Mouse (Mus musculus): ENCODE data around the gene Vmn1r69.

Gene Vmn1r69

GRCm38 (mm10) chr7:10613559-10613958, at the start of gene Vmn1r69:
Vmn1r69 (minus strand) TSS chr7:10613659.
- no peak for DNase-seq (ENCODE audit: low read depth, low spot score)

- DNase-seq (ENCODE audit: low read depth, low spot score) = no peak
Observed at GRCm38 (mm10) chr7:10631232-10631631, 17.8 kb upstream of the Vmn1r69 start, which contains the start of gene Vmn1r70. Vmn1r70 (plus strand) TSS chr7:10631532.

DNA sequence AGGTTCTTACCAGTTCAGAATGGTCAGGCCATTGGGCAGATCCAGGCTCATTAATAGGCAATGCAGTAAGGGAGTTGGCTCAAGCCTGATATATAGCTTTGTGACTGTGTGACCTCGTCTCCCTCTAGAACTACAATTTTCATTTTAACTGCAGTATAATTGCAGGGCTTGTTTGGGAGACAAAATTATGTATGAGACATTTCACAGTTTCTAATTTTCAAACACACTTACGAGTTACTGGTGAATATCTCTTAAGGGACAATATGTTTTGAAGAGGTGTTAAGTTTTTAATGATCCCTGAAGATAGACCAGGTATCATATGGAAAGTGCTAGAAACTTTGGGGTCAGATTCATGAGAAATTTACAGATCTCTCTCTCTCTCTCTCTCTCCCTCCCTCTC, 55.1 kb downstream of the Vmn1r69 start, which contains the start of gene Vmn1r68:
TSS of gene Vmn1r68 (minus strand) at position 101 of the 400 bp plus-strand sequence.
- no peak for DNase-seq (ENCODE audit: low read depth, low spot score)
